Mouse (Mus musculus) Patski (cell line): ENCODE measurements at regions not wholly inside any gene's neighbourhood (a gene's known extent, or its start where the extent isn't known, plus 50 kb on each side); places are given as distances from the start of the nearest gene placed in this dataset.

ENCODE experiments used
- ATAC-seq: fragments of 100-300 bp; one replicate; pipeline ENCODE4 v1.8.0; 2021
- CTCF ChIA-PET: fragments of 350-600 bp; sonication (Branson Sonifier 250); formaldehyde crosslinking; loops from one replicate; lab custom pipeline; 2022; ENCODE audit warnings: inconsistent platforms; lab: Charles Lee
- POLR2A ChIA-PET: fragments of 350-600 bp; sonication (Branson Sonifier 250); formaldehyde crosslinking; loops from one replicate; lab custom pipeline; 2022; ENCODE audit warnings: antibody characterized with exemption, inconsistent platforms; lab: Charles Lee
- DNase-seq: peaks from one replicate; pipeline ENCODE4 v3.0.0-alpha.2; 2011; ENCODE audit warnings: low read depth, low spot score
- H3K27me3 ChIP-seq: fragments of 371-371 bp; one replicate; pipeline ENCODE4 v1.5.1; 2021
- CTCF ChIP-seq: fragments of 100-300 bp; IDR thresholded peaks from one replicate; pipeline ENCODE4 v1.5.1; 2021
- in situ Hi-C: fragments of 300-500 bp; cut with MboI; formaldehyde crosslinking; loops from 3 replicates; pipeline ENCODE4 v1.11.1; 2018; ENCODE audit warnings: low pct_unique_long_range_greater_than_20kb, mixed read lengths

GRCm38 (mm10) chr5:73729646-73730045 lies 78.5 kb downstream of the Spata18 start:
- ChIA-PET POLR2A (no interaction called here), CTCF (no interaction called here)
- in situ Hi-C loops, result no loop called here
- no peak for TF ChIP-seq CTCF
- H3K27me3 ChIP-seq, result peaks cover 13% of the 10 kb centered on the region
- ATAC-seq (no peak), DNase-seq (no peak)

- in situ Hi-C loops, result no loop called here
- no peak for TF ChIP-seq CTCF
- CTCF ChIA-PET, result interaction anchor here (0.7 kb wide), 1 partner anchor 11 kb away, joined by 3 read pairs; no protein-coding TSS in a partner anchor
- H3K27me3 ChIP-seq, result peaks cover 5% of the 10 kb centered on the region
- DNase-seq (no peak), ATAC-seq (no peak)
- POLR2A ChIA-PET, result no interaction called here
Measured at GRCm38 (mm10) chr5:73731423-73731822, 80.2 kb downstream of the Spata18 start.

GRCm38 (mm10) chr5:73731991-73732565 lies 80.9 kb downstream of the Spata18 start:
- ChIA-PET POLR2A (no interaction called here), CTCF (interaction anchor here (0.7 to 0.9 kb wide), 2 partner anchors 10 to 25 kb away, joined by 3 read pairs; no protein-coding TSS in a partner anchor)
- DNase-seq (no peak), ATAC-seq (no peak)
- TF ChIP-seq CTCF, result no peak
- in situ Hi-C loops, result no loop called here
- peaks cover 3% of the 10 kb centered on the region for H3K27me3 ChIP-seq

GRCm38 (mm10) chr5:73740766-73741165 lies 89.6 kb downstream of the Spata18 start:
- in situ Hi-C loops, result no loop called here
- ChIA-PET POLR2A (no interaction called here), CTCF (interaction anchor here (1.5 kb wide), 1 partner anchor 10 kb away, joined by 7 read pairs; no protein-coding TSS in a partner anchor)
- no peak for ATAC-seq
- DNase-seq, result no peak
- peaks cover 5% of the 10 kb centered on the region for H3K27me3 ChIP-seq
- TF ChIP-seq CTCF, result no peak

GRCm38 (mm10) chr5:73741441-73741840 lies 90.3 kb downstream of the Spata18 start:
- CTCF ChIA-PET, result interaction anchor here (1.5 kb wide), 1 partner anchor 9 kb away, joined by 7 read pairs; no protein-coding TSS in a partner anchor
- no peak for ATAC-seq
- no peak for TF ChIP-seq CTCF

GRCm38 (mm10) chr5:73743953-73744352 lies 92.8 kb downstream of the Spata18 start:
- no peak for ATAC-seq
- no peaks in the 10 kb centered on the region for H3K27me3 ChIP-seq
- DNase-seq, result no peak
- CTCF ChIA-PET, result no interaction called here
- no peak for TF ChIP-seq CTCF
- POLR2A ChIA-PET, result no interaction called here
- in situ Hi-C loops, result no loop called here

More at GRCm38 (mm10) chr5:73741441-73741840, 90.3 kb downstream of the Spata18 start:
- in situ Hi-C loops, result no loop called here
- DNase-seq, result no peak
- POLR2A ChIA-PET, result no interaction called here
- H3K27me3 ChIP-seq, result peaks cover 5% of the 10 kb centered on the region

- no peaks in the 10 kb centered on the region for H3K27me3 ChIP-seq
- in situ Hi-C loops, result no loop called here
- ChIA-PET POLR2A (no interaction called here), CTCF (interaction anchor here (1.5 to 2.5 kb wide), 4 partner anchors 8 to 17 kb away, joined by 4 to 7 read pairs (median 4); no protein-coding TSS in a partner anchor)
- no peak for DNase-seq
- ATAC-seq, result no peak
- no peak for TF ChIP-seq CTCF
Measured at GRCm38 (mm10) chr5:73749791-73750190, 98.6 kb downstream of the Spata18 start.

- DNase-seq, result no peak
- in situ Hi-C loops, result no loop called here
- TF ChIP-seq CTCF, result no peak
- ChIA-PET CTCF (no interaction called here), POLR2A (no interaction called here)
- H3K27me3 ChIP-seq, result peaks cover 16% of the 10 kb centered on the region
- no peak for ATAC-seq
Measured at GRCm38 (mm10) chr5:73752225-73752644, 101.1 kb downstream of the Spata18 start.

GRCm38 (mm10) chr5:73753827-73754226 lies 102.6 kb downstream of the Spata18 start:
- no peak for TF ChIP-seq CTCF
- DNase-seq, result no peak
- in situ Hi-C loops, result no loop called here
- peaks cover 19% of the 10 kb centered on the region for H3K27me3 ChIP-seq
- CTCF ChIA-PET, result interaction anchor here (1.1 kb wide), 1 partner anchor 93 kb away, joined by 3 read pairs; no protein-coding TSS in a partner anchor
- POLR2A ChIA-PET, result interaction anchor here (1.5 kb wide), 1 partner anchor 28 kb away, joined by 4 read pairs; no protein-coding TSS in a partner anchor
- no peak for ATAC-seq

- ATAC-seq (no peak), DNase-seq (no peak)
- CTCF ChIA-PET, result no interaction called here
- POLR2A ChIA-PET, result interaction anchor here (0.7 kb wide), 1 partner anchor 1491 kb away, joined by 3 read pairs; no protein-coding TSS in a partner anchor
- in situ Hi-C loops, result no loop called here
- peaks cover 31% of the 10 kb centered on the region for H3K27me3 ChIP-seq
- TF ChIP-seq CTCF, result no peak
Measured at GRCm38 (mm10) chr5:73758534-73758933, 107.4 kb downstream of the Spata18 start.

- CTCF ChIA-PET, result interaction anchor here (1.6 kb wide), 1 partner anchor 10 kb away, joined by 4 read pairs; no protein-coding TSS in a partner anchor
- TF ChIP-seq CTCF, result no peak
- POLR2A ChIA-PET, result no interaction called here
- ATAC-seq (no peak), DNase-seq (no peak)
- peaks cover 29% of the 10 kb centered on the region for H3K27me3 ChIP-seq
- in situ Hi-C loops, result no loop called here
Measured at GRCm38 (mm10) chr5:73761236-73761635, 110.1 kb downstream of the Spata18 start.
